Mouse (Mus musculus): ENCODE data around the gene Mettl7a1. TPM values are rescaled to one million over a fixed set of nuclear protein-coding genes. Genes with fewer than 3 reads are reported as not detected.
"Not testable (repeated sequence)": the region's sequence is repeated elsewhere in the genome, so short reads cannot be mapped to it uniquely, and the experiment has no call there.

Gene Mettl7a1
- total and polyA plus RNA-seq, 2 experiments, result 201 to 366 TPM

DNA sequence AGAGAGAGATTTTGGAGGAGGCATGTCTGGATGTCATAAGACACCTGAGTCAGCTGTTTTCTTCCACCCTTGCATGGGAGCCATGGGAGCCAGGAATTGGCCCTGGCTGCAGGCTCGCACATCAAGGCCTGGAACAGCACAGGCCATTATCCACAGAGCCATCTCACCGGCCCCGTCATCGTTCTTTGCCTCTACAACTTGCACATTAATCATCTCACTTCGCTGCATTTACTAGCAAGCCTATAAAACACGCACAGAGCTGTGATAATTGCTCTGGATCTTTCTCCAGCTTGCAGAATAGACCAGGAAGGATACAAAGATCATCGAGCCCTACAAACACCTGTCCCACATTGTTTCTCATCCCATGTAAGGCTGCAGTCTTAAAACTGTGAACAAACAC lies 26.8 kb downstream of the Mettl7a1 start:
- Histone ChIP-seq H3K36me3 (ENCODE audit: control insufficient read depth, insufficient read depth, low read length) (no peaks in the 10 kb centered on the region), H3K27ac (replicated peaks; ENCODE audit: insufficient read depth, low read depth, low read length) (no peak overlapping the region), H3K79me2 (ENCODE audit: control insufficient read depth, insufficient read depth, low read length) (no peaks in the 10 kb centered on the region), H3K4me1 (ENCODE audit: control insufficient read depth, insufficient read depth, low read length) (no peaks in the 10 kb centered on the region), H3K27me3 (ENCODE audit: control insufficient read depth, insufficient read depth, low read length) (no peaks in the 10 kb centered on the region), H3K4me3 (ENCODE audit: insufficient read depth, low read depth, low read length) (no peak overlapping the region), H3K9ac (ENCODE audit: low read depth, low read length) (no peak overlapping the region)
- WGBS, result 93% methylated on average over 7 of the region's 7 CpGs
- no peak for TF ChIP-seq CTCF (IDR thresholded peaks at IDR 0.05; ENCODE audit: low read depth, low read length)
- no peak for TF ChIP-seq POLR2A (IDR thresholded peaks at IDR 0.05; ENCODE audit: extremely low read depth, insufficient read depth, low read length)
- no peak for DNase-seq (ENCODE audit: extremely low read depth, low read depth, low spot score)

DNA sequence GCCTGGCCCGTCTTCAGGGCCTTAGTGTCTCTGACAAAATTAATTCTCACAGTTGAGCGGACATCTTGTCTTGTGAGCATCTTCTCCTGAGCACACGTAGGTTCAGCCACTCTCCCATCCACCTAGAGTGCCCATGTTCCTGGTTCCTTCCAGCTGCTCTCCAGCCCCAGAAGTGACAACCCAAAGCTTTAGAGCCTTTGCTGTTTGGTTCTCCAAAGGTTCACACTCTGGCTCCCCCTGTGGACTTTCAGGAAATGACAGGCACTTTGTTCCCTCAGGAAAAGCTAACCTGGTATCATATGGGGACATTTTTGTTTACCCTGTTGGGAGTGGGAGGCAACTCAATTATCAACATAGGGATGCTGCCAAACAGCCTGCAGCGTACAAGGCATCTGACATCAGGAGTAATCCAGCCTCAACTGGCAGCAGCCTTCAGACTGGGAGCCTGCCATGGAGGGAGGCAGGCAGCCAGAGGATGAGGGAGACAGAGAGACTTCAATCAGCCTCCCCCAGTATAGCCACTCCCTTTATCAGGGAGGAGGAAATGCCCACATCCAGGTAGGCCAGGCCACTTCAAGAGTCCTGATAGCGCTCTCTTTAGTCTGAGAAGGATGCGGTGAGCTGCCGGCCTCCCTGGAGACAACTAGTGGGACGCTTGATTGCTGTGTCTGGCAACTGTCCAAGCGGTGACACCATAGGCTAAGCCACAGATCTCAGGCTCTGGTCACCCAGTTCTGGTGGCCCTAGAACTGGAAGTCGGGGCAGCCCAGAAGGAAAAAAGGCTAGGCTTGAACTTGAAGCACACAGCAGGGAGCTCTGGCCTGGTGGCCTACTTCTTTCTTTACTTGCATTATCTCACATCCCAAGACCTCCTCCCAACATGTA lies 28.4 kb downstream of the Mettl7a1 start:
- H3K4me3 ChIP-seq (ENCODE audit: insufficient read depth, low read depth, low read length); H3K79me2 ChIP-seq (ENCODE audit: control insufficient read depth, insufficient read depth, low read length); H3K9ac ChIP-seq (ENCODE audit: low read depth, low read length); H3K36me3 ChIP-seq (ENCODE audit: control insufficient read depth, insufficient read depth, low read length); DNase-seq (ENCODE audit: extremely low read depth, low read depth, low spot score); H3K27ac ChIP-seq (replicated peaks; ENCODE audit: insufficient read depth, low read depth, low read length); H3K4me1 ChIP-seq (ENCODE audit: control insufficient read depth, insufficient read depth, low read length); H3K27me3 ChIP-seq (ENCODE audit: control insufficient read depth, insufficient read depth, low read length): not testable (repeated sequence)
- WGBS, result 29% methylated on average over 2 of the region's 10 CpGs

DNA sequence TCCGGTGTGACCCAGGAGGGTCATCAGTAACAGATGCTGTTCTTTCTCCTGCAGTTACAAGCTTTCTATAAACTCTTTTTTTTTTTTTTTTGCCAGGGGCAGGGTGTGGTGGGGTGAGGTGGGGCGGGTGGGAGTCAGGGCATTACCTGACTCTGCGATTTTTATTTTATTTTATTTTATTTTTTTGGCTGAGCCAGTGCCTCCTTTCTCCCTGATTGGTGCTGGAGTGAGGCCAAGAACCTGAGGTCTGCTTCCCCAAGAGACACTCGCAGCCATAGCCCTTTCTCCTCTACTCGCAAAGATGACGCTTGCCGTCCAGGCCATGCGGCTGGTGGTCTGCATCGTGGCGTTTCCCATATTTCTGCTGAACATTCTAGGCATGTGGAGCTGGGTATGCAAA lies 30.7 kb downstream of the Mettl7a1 start, which contains the start of gene Mettl7a3:
Gene Mettl7a3, plus strand, starts transcription at position 301 of the 400 bp plus-strand sequence.
- no peak for TF ChIP-seq POLR2A (IDR thresholded peaks at IDR 0.05; ENCODE audit: extremely low read depth, insufficient read depth, low read length)
- no peak for TF ChIP-seq CTCF (IDR thresholded peaks at IDR 0.05; ENCODE audit: low read depth, low read length)
- H3K79me2 ChIP-seq (ENCODE audit: control insufficient read depth, insufficient read depth, low read length), result no peaks in the 10 kb centered on the region
- DNase-seq (ENCODE audit: extremely low read depth, low read depth, low spot score), result no peak

DNA sequence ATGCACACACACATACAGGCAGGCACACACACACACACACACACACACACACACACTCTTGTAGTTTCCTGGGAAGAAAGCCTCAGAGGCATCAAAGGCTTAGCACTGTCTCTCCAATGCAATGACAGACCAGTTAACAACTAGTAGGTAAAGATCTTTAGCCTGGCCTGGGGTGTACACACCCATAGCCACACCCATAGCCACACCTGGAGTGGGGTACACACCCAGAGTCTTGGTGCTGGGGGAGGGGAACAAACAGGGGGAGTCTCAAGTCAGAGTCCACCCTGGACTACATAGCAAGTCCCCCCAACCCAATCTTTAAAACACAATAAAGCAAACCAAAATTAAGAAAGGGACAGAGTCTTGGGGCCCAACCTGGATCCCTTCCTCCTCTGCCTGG lies 33.4 kb downstream of the Mettl7a1 start:
- not testable (repeated sequence) for H3K27ac ChIP-seq (replicated peaks; ENCODE audit: insufficient read depth, low read depth, low read length); H3K9ac ChIP-seq (ENCODE audit: low read depth, low read length); H3K4me3 ChIP-seq (ENCODE audit: insufficient read depth, low read depth, low read length); H3K27me3 ChIP-seq (ENCODE audit: control insufficient read depth, insufficient read depth, low read length); H3K4me1 ChIP-seq (ENCODE audit: control insufficient read depth, insufficient read depth, low read length); DNase-seq (ENCODE audit: extremely low read depth, low read depth, low spot score); H3K36me3 ChIP-seq (ENCODE audit: control insufficient read depth, insufficient read depth, low read length); H3K79me2 ChIP-seq (ENCODE audit: control insufficient read depth, insufficient read depth, low read length)

More for the DNA sequence above, 30.7 kb downstream of the Mettl7a1 start, which contains the start of gene Mettl7a3:
- no peaks in the 10 kb centered on the region for H3K27me3 ChIP-seq (ENCODE audit: control insufficient read depth, insufficient read depth, low read length)
- no peak within 1 kb of the TSS for H3K4me3 ChIP-seq (ENCODE audit: insufficient read depth, low read depth, low read length)
- H3K27ac ChIP-seq (replicated peaks; ENCODE audit: insufficient read depth, low read depth, low read length), result no peak within 1 kb of the TSS
- no peak within 1 kb of the TSS for H3K9ac ChIP-seq (ENCODE audit: low read depth, low read length)
- no peaks in the 10 kb centered on the region for H3K4me1 ChIP-seq (ENCODE audit: control insufficient read depth, insufficient read depth, low read length)
- 87% methylated on average over 10 of the region's 10 CpGs for WGBS
- H3K36me3 ChIP-seq (ENCODE audit: control insufficient read depth, insufficient read depth, low read length), result no peaks in the 10 kb centered on the region

DNA sequence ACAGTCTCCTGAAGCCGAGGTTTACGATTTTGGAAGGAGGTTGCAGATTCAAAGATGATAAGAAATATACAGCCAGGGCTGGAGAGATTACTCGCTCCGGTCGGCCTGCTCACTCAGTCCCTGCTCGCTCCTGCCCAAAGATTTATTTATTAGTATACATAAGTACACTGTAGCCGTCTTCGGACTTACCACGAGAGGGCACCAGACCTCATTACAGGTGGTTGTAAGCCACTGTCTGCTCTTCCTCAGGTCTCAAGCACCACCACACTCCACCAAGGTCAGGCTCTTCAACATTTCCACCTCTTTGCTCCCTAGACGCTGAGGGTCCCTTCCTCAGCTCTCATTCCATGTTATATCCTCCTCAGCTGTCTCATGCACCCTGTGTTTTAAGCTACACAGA lies 33.9 kb downstream of the Mettl7a1 start:
- not testable (repeated sequence) for H3K27me3 ChIP-seq (ENCODE audit: control insufficient read depth, insufficient read depth, low read length); H3K36me3 ChIP-seq (ENCODE audit: control insufficient read depth, insufficient read depth, low read length); H3K79me2 ChIP-seq (ENCODE audit: control insufficient read depth, insufficient read depth, low read length); H3K4me3 ChIP-seq (ENCODE audit: insufficient read depth, low read depth, low read length); H3K9ac ChIP-seq (ENCODE audit: low read depth, low read length); H3K27ac ChIP-seq (replicated peaks; ENCODE audit: insufficient read depth, low read depth, low read length); H3K4me1 ChIP-seq (ENCODE audit: control insufficient read depth, insufficient read depth, low read length)
- peak; percentile 16; the same call in 1 of the 2 replicates for TF ChIP-seq CTCF (IDR thresholded peaks at IDR 0.05; ENCODE audit: low read depth, low read length)
- WGBS, result 53% methylated on average over 10 of the region's 10 CpGs
- DNase-seq (ENCODE audit: extremely low read depth, low read depth, low spot score), result peak; percentile 60

DNA sequence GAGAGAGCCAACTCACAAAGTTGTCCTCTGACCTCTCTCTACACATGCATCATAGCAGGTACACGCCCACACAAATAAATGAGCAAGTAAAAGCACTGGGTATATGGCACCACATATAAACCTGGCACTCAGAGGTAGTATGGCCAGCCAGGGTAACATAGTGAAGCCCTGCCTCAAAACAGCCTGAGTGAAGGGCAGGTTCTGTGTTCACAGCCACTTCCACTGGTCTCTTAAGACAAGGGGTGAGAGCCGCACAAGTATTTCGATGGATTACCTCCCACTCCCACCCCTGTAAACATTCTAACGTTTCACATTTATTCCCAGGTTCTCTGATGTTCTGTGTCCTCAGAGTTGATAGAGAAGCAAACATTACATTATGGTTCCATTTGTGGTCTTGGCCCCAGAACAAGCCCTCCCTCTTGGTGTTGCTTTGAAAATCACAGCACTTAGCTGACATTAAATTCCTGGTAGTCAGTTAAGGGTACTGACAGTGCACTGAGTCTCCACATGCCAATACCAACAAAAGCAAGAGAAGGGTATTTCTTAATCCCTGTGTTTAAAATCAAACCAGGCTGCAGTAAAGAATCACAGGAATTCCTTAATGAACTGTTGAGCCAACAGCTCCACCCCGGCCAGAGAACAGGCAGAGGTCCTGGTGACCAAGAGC lies 37.5 kb downstream of the Mettl7a1 start:
- WGBS, result 29% methylated on average over 5 of the region's 5 CpGs
- not testable (repeated sequence) for H3K9ac ChIP-seq (ENCODE audit: low read depth, low read length); H3K79me2 ChIP-seq (ENCODE audit: control insufficient read depth, insufficient read depth, low read length); H3K4me3 ChIP-seq (ENCODE audit: insufficient read depth, low read depth, low read length); H3K27ac ChIP-seq (replicated peaks; ENCODE audit: insufficient read depth, low read depth, low read length); H3K27me3 ChIP-seq (ENCODE audit: control insufficient read depth, insufficient read depth, low read length); H3K36me3 ChIP-seq (ENCODE audit: control insufficient read depth, insufficient read depth, low read length); H3K4me1 ChIP-seq (ENCODE audit: control insufficient read depth, insufficient read depth, low read length)
- peak; percentile 41 for DNase-seq (ENCODE audit: extremely low read depth, low read depth, low spot score)
